Mouse (Mus musculus): ENCODE measurements around the gene Lsmem1.
"Not testable (repeated sequence)": the region's sequence is repeated elsewhere in the genome, so short reads cannot be mapped to it uniquely, and the experiment has no call there.

Gene Lsmem1

DNA sequence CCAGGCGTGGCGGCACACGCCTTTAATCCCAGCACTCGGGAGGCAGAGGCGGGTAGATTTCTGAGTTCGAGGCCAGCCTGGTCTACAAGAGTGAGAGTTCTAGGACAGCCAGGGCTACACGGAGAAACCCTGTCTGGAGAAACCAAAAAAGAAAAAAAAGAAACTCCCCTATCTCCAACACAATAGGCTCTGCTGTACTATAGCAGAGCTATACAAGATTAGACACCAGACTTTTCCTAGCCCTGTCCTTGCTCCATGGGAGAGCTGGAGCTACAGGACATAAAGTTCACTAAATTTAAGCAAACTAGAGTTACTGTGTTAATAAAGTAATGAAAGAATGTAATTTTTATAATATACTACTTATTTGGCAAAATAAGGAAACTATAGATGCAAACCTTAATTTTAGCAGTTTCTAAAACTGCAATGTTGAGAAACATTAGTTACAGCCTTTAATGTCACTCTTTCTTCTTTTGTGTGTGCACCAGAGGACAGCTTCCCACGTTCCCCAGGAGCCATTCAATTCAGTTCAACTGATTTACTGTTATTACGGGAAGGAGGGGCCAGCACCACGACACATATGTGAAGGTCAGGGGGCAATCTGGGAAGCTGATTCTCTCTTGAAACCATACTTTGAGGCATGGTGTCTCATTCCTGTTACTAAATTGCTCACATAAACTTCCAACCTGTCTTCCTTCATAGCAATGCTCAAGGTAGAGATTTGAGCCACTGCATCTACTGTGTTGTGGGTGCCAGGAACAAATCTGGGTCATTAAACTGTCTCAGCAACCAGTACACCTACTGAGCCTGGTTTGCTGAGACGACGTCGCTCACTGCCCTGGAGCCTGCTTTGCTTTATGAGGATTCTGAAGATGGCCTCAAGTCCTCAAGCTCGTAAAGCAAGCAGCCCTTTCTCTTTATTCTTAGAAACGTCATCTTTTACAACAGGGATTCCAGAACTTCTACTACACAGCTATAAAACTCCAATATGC, 15.9 kb upstream of the Lsmem1 start:
- DNase-seq (ENCODE audit: low read depth, low spot score), result no peak

DNA sequence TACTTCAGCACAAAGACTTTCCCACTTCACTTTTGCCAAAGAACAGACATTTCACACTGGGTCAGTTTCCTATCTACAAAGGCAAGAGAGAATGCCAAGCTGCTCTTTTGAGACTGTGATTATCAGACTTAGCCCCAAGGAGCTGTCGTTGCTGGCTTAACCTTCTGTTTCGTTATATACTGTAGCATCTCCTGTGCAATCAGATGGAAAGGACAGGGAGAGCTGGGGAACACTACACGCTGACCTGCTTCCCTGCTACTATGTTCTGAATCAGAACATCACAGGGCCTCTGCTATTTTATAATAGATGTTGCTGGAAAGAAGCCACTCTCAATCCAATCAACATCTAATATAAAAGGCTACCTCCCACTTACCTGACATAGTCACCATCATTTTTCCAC, 9.8 kb upstream of the Lsmem1 start:
- DNase-seq (ENCODE audit: low read depth, low spot score), result no peak

DNA sequence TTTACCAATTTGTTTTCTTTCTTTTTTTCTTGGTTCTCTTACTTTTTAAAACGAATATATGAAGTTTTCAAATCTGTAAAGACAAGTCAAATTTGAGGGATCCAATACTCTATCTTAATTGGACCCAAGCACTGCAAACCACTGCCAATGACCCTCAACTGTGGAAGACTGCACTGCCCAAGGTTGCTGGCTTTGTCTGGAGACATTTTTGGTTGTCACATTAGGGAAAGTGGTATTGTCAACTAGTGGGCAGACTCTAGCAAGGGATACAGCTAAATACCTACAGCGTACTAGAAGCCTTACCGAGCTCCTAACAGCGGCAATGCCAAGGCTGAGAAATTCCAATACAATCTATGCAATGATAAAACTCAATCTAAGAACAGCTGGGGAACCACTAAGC, 8.6 kb upstream of the Lsmem1 start:
- DNase-seq (ENCODE audit: low read depth, low spot score), result no peak

DNA sequence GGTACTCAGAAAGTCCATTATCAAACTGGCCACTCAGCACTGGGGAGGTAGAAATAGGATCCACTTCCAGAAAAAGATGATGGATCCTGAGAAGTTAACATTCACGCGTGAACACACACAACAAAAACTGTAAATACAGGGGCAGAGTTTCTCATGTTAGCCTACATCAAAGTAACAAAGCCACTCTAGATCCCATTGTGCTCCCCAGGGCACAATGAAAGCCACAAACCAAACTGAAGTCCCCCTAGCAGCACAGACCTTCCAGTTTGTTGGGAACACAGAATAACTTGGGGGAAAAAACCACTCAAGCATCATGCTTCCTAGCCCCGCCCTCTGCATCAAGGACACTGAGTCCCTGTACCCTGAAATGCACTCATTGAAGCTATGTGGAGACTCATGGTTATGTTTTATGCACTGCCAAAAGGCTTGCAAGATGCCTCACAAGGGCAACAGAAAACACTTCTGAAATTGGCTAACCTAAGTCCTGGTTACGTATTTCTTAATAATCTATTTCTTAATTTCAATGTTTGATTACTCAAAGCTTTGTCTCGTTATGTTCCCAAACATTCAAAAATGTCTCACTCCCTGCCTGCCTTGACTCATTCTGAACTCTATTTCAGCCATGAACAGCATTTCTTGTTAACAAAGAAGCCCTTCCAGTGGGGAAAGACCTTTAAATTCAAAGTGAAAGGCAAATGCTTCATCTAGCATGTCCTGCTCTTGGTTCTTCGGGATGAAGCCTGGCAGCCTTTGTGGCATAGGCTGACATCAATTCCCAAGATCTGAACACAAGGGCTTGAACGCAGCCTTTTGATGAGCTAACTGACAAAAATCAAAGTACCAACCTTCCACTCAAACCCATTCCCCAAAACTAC, 3.1 kb upstream of the Lsmem1 start:
- no peak for DNase-seq (ENCODE audit: low read depth, low spot score)

DNA sequence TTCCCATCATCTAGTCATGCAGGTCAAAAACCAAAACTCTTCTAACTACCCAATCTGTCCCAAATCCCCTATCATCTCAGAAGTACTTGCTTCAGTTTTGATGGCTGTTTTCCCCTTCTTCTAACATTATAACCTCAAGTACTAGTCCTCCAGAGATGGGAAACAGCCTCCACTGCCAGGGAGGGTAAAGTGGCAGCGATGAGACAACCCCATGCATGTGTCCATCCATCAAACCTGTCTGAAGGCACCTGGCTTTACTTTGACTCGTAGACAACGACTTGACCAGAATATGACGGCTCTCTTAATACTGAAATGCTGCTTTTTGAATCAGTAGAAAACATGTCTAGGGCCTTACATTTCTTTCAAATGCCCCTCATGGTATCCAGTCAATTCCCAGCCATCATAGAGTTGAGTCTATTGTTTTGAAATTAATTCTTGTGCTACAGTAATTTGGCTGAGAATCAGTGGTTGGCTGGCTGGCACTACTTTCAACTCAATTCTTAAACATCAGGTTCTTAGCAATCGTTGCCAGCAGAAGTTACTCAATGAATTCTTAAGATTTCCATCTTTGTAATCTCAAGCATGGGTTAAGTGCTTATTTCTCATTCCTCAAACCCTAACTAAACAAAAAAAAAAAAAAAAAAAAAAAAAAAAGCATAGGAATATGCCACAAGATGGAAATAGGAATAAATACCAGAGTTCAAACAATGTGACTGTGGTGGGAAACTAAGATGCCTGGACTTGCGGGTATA, 1.4 kb upstream of the Lsmem1 start:
- DNase-seq (ENCODE audit: low read depth, low spot score), result no peak

DNA sequence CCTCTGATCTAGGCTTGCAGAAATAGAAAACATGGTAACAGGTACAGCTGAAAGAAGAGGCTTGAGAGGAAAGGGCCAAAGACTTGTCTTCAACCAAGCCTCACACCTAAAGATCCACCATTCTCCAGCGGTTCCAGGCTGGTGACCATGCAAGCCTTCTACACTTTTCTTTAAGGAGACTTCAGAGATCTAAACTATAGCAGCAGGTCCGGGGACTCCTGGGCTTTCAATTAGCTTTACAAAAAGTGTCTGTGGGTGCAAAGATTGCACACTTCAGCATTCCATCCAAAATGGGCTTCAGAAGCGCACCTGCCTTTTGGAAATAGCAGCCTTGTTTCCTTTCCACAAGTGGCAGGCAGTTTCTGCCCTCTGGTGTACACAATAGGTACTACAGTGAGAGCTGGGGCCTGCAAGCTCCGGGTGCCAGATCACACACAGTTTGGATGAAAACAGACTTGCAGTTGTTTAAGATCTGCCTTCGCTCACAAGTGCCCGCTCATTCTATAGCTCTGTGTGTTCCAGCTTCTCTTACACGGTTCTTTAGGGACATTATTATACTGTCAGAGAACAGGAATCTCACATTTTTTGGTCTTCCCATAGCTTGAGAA, 609 bp upstream of the Lsmem1 start:
- DNase-seq (ENCODE audit: low read depth, low spot score), result peak; percentile 72

DNA sequence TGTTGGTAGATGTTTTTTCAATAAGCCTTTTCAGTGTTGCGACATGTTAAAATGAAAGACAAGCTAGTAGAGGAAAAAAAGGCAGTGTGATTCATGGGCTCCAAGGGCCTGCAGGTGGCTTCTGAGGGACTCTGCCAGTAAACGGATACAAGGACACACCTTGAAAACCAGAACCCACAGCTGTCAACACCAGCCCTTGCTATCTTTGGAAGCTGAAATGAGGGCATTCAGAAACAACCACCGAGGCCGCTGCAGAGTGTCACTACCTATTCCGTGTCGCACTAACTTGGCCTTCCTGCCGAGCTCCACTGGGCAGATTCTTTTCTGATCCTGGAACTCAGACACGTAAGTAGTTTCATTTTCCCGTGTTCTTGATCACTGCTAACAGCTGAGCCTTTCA, 863 bp downstream of the Lsmem1 start:
- DNase-seq (ENCODE audit: low read depth, low spot score), result peak; percentile 41

DNA sequence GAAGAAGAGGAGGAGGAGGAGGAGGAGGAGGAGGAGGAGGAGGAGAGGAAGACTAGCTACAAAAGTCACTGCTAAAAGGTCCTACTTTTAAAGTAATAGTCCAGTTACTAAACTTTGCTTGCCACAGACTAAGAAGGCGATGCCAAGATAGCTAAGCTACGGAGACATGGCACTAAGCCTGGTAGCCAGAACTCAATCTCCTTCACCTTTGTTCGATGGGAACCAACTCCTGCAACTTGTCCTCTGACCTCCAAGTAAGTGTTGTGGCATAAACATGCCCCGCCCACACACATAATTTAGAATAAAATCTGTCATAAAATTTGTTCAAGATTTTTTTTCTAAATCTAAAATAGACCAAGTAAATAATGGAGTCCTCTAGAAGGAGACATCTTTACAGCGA, 1.3 kb downstream of the Lsmem1 start:
- no peak for DNase-seq (ENCODE audit: low read depth, low spot score)

DNA sequence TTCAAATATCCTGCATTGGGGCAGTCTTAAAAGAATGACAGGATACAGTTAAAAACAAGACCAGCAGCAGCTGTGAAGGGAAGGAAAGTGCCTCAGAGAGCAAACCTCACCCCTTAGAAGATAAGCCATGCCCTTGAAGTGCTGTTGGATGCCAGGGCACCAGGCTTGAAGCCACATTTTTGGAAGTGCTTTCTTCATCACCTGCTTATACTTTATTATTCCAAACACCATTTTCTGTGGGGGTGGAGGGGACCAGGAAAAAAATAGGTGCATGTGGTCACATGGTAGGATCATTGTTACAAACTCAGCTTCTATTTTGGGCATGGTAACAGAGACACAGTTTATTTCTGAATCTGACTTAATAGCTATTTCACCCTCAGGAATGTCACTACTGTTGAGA, 1.8 kb downstream of the Lsmem1 start:
- DNase-seq (ENCODE audit: low read depth, low spot score), result no peak

DNA sequence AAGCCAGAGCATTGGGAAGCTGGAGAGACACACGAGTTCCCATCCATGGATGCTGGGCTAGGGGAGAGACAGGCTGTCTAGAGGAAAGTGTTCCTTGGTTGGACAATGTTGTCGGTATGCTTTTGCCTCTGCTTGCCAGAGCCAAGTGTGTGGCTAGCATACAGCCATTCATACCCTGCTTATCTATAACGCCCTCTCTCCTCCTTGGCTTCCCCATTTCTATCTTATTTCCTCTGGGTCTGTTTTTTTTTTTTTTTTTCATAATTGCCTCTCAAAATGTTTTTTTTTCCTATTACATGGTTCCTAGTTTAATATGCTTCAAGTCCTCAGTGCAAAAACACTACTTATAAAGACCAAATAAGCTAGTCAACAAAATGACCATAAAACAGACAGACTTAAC, 13.8 kb downstream of the Lsmem1 start:
- DNase-seq (ENCODE audit: low read depth, low spot score), result no peak

DNA sequence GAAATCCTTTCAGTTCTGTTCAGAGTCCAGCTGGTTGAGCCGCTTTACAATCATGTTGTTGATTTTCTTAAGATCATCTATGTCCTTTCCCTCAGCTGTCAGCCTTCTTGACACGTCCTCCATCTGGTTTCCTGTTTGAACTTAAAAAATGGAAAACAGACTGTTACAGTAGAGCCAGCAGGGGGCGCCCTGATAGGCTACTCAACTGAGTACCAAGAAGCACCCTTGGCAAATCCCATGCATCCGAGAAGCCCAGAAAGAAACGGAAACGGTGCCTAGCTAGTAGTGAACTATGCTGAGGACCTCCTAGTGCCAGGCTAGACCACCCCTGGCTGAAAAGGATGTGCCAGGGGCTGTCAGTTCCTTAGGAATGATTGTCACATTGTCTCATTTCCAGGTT, 22.2 kb downstream of the Lsmem1 start:
- DNase-seq (ENCODE audit: low read depth, low spot score), result peak; percentile 49

DNA sequence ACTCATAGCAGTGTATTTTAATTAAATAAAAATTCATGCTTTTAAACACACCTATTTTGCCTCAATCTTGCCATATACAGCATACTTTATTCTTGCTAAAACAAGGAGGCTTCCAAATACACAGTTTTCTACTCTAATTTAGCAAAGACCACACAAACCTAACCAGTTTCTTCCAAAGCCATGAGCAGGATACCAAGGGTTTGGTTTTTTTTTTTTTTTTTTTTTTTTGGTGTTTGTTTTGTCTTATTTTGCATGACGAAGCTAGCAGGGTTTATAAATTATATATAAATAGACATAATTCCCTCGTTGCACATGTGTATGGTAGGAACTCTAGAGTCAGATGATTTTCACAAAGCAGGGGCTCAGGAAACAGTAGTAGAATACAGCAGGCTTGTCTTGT, 23.1 kb downstream of the Lsmem1 start:
- no peak for DNase-seq (ENCODE audit: low read depth, low spot score)

DNA sequence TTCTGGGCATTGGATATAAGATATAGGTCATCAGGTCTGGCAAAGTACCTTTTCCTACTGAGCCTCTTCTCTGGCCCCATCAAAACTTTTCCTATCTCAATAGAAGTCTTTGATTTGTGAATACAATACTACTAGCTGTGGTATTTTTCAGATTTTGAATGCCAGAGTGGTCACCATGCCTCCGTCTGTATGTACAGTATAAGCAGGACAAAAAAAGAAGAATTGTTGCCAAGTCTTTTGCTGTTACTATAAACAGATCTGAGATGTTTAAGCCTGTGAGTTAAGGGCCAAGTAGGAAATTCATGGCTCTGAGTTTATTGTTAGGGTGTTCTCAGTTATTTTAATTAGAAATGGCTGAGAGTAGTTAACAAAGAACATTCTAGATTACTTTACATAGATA, 24.1 kb downstream of the Lsmem1 start:
- DNase-seq (ENCODE audit: low read depth, low spot score), result not testable (repeated sequence)

DNA sequence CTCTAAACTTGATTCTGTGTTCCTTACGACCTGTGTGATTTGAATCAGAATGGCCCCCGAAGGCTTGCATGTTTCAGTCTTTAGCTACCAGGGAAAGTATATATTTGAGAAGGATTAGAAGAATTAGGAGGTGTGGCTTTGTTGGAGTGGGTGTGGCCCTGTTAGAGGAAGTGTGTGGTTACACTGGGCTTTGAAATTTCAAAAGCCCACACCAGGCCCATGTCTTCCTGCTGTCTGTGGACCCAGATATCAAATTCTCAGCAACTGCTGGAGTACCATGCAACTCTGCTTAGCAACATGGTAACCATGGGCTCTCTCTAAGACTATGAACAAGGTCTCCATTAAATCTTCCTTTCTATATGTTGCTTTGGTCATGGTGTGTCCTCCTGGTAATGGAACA, 27.7 kb downstream of the Lsmem1 start:
- no peak for DNase-seq (ENCODE audit: low read depth, low spot score)

DNA sequence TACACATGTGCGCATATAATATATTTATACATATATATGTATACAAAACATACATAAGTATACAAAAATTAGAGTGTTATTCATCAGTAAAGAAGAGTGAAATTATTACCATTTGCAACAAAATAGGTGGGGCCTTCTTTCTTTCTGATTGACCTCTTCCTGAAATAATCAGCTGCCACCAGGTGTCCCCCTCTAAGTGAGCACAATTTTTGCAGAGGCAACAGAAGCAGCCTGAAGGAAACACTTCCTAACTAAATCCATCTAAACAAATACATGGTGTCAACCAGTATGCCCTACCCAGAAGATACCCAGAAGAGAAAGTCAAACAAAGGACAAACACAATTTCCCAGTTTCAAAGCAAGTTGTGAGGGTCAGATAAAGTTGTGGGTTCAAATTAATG, 29.6 kb downstream of the Lsmem1 start:
- DNase-seq (ENCODE audit: low read depth, low spot score), result no peak

DNA sequence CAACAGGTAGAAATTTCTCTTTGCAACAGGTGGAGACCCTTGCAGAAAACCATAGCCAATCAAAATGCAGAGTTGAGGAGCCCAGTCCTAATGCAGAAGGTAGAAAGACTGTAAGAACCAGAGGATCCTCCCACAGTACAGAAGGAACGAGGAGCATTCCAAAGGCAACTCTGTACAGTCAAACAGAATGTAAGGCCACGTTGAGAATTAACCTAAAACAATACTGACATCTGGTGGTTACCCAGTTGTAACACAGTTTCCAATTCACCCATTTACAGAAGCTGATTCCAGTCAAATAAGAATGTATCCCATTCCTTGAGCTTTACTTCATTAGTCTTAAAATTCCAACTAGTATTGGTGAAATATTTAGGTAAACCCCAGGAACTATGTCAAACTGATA, 34.7 kb downstream of the Lsmem1 start:
- DNase-seq (ENCODE audit: low read depth, low spot score), result peak; percentile 32

DNA sequence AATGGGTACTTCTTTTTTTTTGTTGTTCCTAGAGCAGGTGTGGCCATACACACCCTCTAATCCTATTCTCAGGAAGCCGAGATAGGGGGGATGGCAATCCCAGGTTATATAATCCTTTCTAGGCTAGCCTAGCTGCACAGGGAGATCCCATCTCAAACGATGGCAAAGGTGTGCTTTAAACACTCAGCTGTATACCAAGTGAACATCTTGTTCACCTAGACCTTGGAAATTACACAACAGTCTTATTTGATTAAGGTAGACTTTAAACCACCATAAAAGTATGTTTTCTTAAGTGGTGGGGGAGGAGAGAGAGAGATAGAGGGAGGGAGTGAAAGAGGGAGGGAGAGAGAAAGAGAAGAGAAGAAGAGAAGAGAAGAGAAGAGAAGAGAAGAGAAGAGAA, 38.5 kb downstream of the Lsmem1 start:
- no peak for DNase-seq (ENCODE audit: low read depth, low spot score)

DNA sequence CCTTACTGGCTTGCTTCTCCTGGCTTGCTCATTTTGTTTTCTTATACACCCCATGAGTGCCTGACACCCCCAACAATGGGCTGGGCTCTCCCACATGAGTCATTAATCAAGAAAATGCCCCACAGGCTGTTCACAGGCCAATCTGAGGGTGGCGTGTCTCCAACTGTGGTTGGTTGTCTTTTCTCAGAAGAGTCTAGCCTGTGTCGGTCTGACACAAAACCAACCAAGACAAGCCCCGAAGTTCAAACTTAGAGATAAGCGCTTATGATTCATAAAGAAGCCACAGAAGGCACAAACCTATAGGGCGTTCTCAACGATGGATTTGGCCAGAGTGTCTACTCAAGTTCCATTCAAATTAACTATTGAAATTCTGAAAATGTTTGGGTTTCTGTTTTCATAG, 45.1 kb downstream of the Lsmem1 start:
- DNase-seq (ENCODE audit: low read depth, low spot score), result no peak

DNA sequence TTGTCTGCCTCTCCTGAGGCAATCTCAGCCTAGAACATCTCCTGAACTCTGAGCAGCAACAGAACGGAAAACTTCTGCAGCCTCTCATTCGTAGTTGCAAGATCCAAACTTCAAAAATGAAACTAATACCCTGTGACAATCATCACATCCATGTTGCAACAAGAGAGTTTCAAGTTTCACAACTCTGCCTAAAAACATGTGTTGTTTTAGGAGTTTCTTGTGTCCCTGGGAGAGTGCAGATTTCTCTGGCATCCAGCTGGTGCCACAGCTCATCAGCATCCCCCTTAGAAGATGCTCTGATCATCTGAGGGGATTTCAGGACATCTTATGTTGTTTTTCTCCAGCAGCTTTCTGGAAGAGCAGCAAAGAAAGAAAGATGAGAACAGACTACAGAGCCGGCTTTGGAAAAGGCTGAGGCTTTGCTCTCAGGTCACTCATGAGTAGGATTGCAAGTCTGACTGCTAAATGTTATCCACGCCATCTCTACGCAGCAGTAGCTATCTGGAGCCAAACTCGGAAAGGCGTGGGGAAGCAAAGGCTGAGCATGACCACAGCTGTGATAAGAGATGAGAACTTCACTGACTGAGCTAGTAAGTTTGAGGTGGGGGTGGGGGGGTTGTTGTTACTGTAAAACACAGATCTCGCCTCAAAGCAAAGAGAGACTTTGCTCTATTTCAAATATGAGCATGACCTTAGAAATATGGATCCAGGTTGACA, 46.8 kb downstream of the Lsmem1 start:
- peak; percentile 5 for DNase-seq (ENCODE audit: low read depth, low spot score)

DNA sequence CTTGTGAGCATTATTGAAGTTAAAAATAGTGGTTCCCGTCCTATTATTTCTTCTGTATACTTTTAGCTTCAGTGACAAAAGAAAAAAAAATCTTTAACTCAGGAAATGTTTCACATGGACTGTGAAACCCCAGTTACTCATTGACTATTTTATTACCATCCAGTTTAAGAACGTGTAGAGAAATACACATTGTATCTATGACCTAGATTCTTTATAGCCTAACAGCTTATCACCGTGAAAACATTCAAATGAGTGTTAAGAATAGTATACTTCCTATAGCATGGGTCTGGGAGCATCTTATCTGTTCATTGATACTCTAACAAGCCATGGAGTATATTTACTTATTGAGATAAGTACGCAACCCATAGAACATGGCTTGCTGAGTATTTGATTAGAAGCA, 52.0 kb downstream of the Lsmem1 start:
- DNase-seq (ENCODE audit: low read depth, low spot score), result no peak

DNA sequence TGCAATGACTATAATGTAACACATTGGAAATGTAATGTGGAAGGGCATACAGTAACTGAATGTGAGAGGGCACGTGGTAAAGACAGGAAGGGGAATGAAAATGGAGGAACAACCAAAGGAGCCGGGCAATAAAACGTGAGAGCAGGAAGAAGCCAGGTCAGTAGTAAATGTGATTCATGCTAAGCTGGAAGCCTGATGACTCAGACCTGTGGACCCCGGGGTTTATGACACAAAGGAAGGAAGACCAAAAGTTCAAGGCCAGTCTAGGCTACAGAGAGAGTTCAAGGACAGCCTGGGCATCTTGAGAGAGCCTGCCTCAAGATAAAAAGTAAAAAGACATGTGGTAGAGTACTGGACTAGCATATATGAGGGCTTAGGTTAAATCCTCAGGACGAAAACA, 52.8 kb downstream of the Lsmem1 start:
- no peak for DNase-seq (ENCODE audit: low read depth, low spot score)

Measured in CD4-positive helper T cell, adult 2 months (primary cell).